Mouse (Mus musculus): ENCODE measurements around the gene Gm5622. TPM values are rescaled to one million over a fixed set of nuclear protein-coding genes. Genes with fewer than 3 reads are reported as not detected.
"Not testable (repeated sequence)": the region's sequence is repeated elsewhere in the genome, so short reads cannot be mapped to it uniquely, and the experiment has no call there.

Gene Gm5622
- polyA plus RNA-seq (2015; fragmentation: Nextera tagmentation; extraction: Ambion mirVana) = 0.09 and 0.13 TPM in 2 replicates

- H3K27me3 ChIP-seq = no peaks in the 10 kb centered on the region
- H3K4me3 ChIP-seq (replicated peaks) = no peak within 1 kb of the TSS
- ATAC-seq (ENCODE audit: insufficient read depth) = no peak
- H3K27ac ChIP-seq (replicated peaks) = no peak within 1 kb of the TSS
- H3K36me3 ChIP-seq (replicated peaks) = no peaks in the 10 kb centered on the region
- H3K9me3 ChIP-seq (replicated peaks) = no peaks in the 10 kb centered on the region
- WGBS (ENCODE audit: insufficient replicate concordance) = 71% methylated on average over 4 of the region's 4 CpGs
- no peak within 1 kb of the TSS for H3K4me2 ChIP-seq
- H3K4me1 ChIP-seq (replicated peaks) = no peaks in the 10 kb centered on the region
- H3K9ac ChIP-seq = no peak within 1 kb of the TSS
Measured at GRCm38 (mm10) chr14:51552490-51552889, at the start of gene Gm5622. Gm5622 (plus strand) TSS chr14:51552790.

- no peak for ATAC-seq (ENCODE audit: insufficient read depth)
- Histone ChIP-seq H3K9me3 (replicated peaks) (no peaks in the 10 kb centered on the region), H3K4me3 (replicated peaks) (no peak overlapping the region), H3K36me3 (replicated peaks) (no peaks in the 10 kb centered on the region), H3K4me1 (replicated peaks) (no peaks in the 10 kb centered on the region), H3K9ac (no peak overlapping the region), H3K27ac (replicated peaks) (no peak overlapping the region), H3K4me2 (no peak overlapping the region), H3K27me3 (no peaks in the 10 kb centered on the region)
- WGBS (ENCODE audit: insufficient replicate concordance) = 80% methylated on average over 8 of the region's 8 CpGs
Measured at GRCm38 (mm10) chr14:51507416-51507815, 45.2 kb upstream of the Gm5622 start.

GRCm38 (mm10) chr14:51573963-51574362 lies 21.4 kb downstream of the Gm5622 start, which contains the start of gene Gm17175:
Gm17175 (minus strand) TSS chr14:51574063.
- H3K9ac ChIP-seq; H3K4me3 ChIP-seq (replicated peaks); H3K9me3 ChIP-seq (replicated peaks); H3K27me3 ChIP-seq; ATAC-seq (ENCODE audit: insufficient read depth); H3K4me2 ChIP-seq; H3K27ac ChIP-seq (replicated peaks); H3K4me1 ChIP-seq (replicated peaks); H3K36me3 ChIP-seq (replicated peaks): not testable (repeated sequence)
- 59% methylated on average over 2 of the region's 2 CpGs for WGBS (ENCODE audit: insufficient replicate concordance)

- 55% methylated on average over 4 of the region's 4 CpGs for WGBS (ENCODE audit: insufficient replicate concordance)
Measured at GRCm38 (mm10) chr14:51592039-51592438, 39.4 kb downstream of the Gm5622 start, which contains the start of gene Gm17174. Gm17174 (minus strand) TSS chr14:51592139.

GRCm38 (mm10) chr14:51611210-51611609 lies 58.6 kb downstream of the Gm5622 start, which contains the start of gene Gm17078:
Gm17078 (minus strand) TSS chr14:51611310.
- no peaks in the 10 kb centered on the region for H3K36me3 ChIP-seq (replicated peaks)
- H3K27me3 ChIP-seq = no peaks in the 10 kb centered on the region
- H3K4me3 ChIP-seq (replicated peaks) = no peak within 1 kb of the TSS
- H3K9me3 ChIP-seq (replicated peaks) = no peaks in the 10 kb centered on the region
- H3K4me1 ChIP-seq (replicated peaks) = no peaks in the 10 kb centered on the region
- WGBS (ENCODE audit: insufficient replicate concordance) = 52% methylated on average over 1 of the region's 1 CpGs
- H3K9ac ChIP-seq = no peak within 1 kb of the TSS
- H3K4me2 ChIP-seq = no peak within 1 kb of the TSS
- H3K27ac ChIP-seq (replicated peaks) = no peak within 1 kb of the TSS
- ATAC-seq (ENCODE audit: insufficient read depth) = no peak

More at GRCm38 (mm10) chr14:51592039-51592438, 39.4 kb downstream of the Gm5622 start, which contains the start of gene Gm17174:
- not testable (repeated sequence) for ATAC-seq (ENCODE audit: insufficient read depth); H3K4me2 ChIP-seq; H3K27ac ChIP-seq (replicated peaks); H3K4me1 ChIP-seq (replicated peaks); H3K4me3 ChIP-seq (replicated peaks); H3K9ac ChIP-seq; H3K36me3 ChIP-seq (replicated peaks); H3K27me3 ChIP-seq; H3K9me3 ChIP-seq (replicated peaks)

GRCm38 (mm10) chr14:51632426-51632825 lies 79.8 kb downstream of the Gm5622 start:
- H3K4me1 ChIP-seq (replicated peaks); H3K4me2 ChIP-seq; H3K27me3 ChIP-seq; ATAC-seq (ENCODE audit: insufficient read depth); H3K27ac ChIP-seq (replicated peaks); H3K4me3 ChIP-seq (replicated peaks); H3K36me3 ChIP-seq (replicated peaks); H3K9me3 ChIP-seq (replicated peaks); H3K9ac ChIP-seq: not testable (repeated sequence)
- 68% methylated on average over 1 of the region's 1 CpGs for WGBS (ENCODE audit: insufficient replicate concordance)

- H3K9me3 ChIP-seq (replicated peaks); H3K4me3 ChIP-seq (replicated peaks); H3K27me3 ChIP-seq; H3K4me1 ChIP-seq (replicated peaks); H3K36me3 ChIP-seq (replicated peaks); H3K27ac ChIP-seq (replicated peaks); H3K9ac ChIP-seq; ATAC-seq (ENCODE audit: insufficient read depth); H3K4me2 ChIP-seq: not testable (repeated sequence)
- WGBS (ENCODE audit: insufficient replicate concordance) = 42% methylated on average over 1 of the region's 1 CpGs
Measured at GRCm38 (mm10) chr14:51635566-51635965, 83.0 kb downstream of the Gm5622 start, which contains the start of gene Gm4181. Gm4181 (minus strand) TSS chr14:51635666.

GRCm38 (mm10) chr14:51677269-51677668 lies 124.7 kb downstream of the Gm5622 start:
- no peak overlapping the region for H3K4me2 ChIP-seq
- no peaks in the 10 kb centered on the region for H3K4me1 ChIP-seq (replicated peaks)
- H3K27ac ChIP-seq (replicated peaks) = no peak overlapping the region
- H3K9ac ChIP-seq = no peak overlapping the region
- H3K9me3 ChIP-seq (replicated peaks) = no peaks in the 10 kb centered on the region
- no peak overlapping the region for H3K4me3 ChIP-seq (replicated peaks)
- no peaks in the 10 kb centered on the region for H3K27me3 ChIP-seq
- no peak for ATAC-seq (ENCODE audit: insufficient read depth)
- no peaks in the 10 kb centered on the region for H3K36me3 ChIP-seq (replicated peaks)
- 73% methylated on average over 5 of the region's 5 CpGs for WGBS (ENCODE audit: insufficient replicate concordance)

GRCm38 (mm10) chr14:51695368-51695767 lies 142.8 kb downstream of the Gm5622 start, which contains the start of gene Gm17079:
Gm17079 (minus strand) TSS chr14:51695468.
- not testable (repeated sequence) for H3K9me3 ChIP-seq (replicated peaks); H3K27me3 ChIP-seq; H3K4me2 ChIP-seq; H3K4me1 ChIP-seq (replicated peaks); H3K4me3 ChIP-seq (replicated peaks); H3K27ac ChIP-seq (replicated peaks); ATAC-seq (ENCODE audit: insufficient read depth); H3K36me3 ChIP-seq (replicated peaks); H3K9ac ChIP-seq
- 67% methylated on average over 1 of the region's 2 CpGs for WGBS (ENCODE audit: insufficient replicate concordance)

Other genes with a start within 250 kb of the Gm5622 start
- gene Gm7247, start 191.0 kb upstream of the Gm5622 start, polyA plus RNA-seq (2015; fragmentation: Nextera tagmentation; extraction: Ambion mirVana) = not detected in 2 replicates
- gene Vmn2r88, start 142.0 kb upstream of the Gm5622 start, polyA plus RNA-seq (2015; fragmentation: Nextera tagmentation; extraction: Ambion mirVana) = not detected in 2 replicates
- gene Vmn2r89, start 100.9 kb upstream of the Gm5622 start, polyA plus RNA-seq (2015; fragmentation: Nextera tagmentation; extraction: Ambion mirVana) = not detected in 2 replicates
- not detected in 2 replicates for gene Gm17175, start 21.3 kb downstream of the Gm5622 start, polyA plus RNA-seq (2015; fragmentation: Nextera tagmentation; extraction: Ambion mirVana)
- gene Gm17174, start 39.3 kb downstream of the Gm5622 start, polyA plus RNA-seq (2015; fragmentation: Nextera tagmentation; extraction: Ambion mirVana) = not detected in 2 replicates
- gene Gm17078, start 58.5 kb downstream of the Gm5622 start, polyA plus RNA-seq (2015; fragmentation: Nextera tagmentation; extraction: Ambion mirVana) = not detected in 2 replicates
- gene Gm4181, start 82.9 kb downstream of the Gm5622 start, polyA plus RNA-seq (2015; fragmentation: Nextera tagmentation; extraction: Ambion mirVana) = not detected in 2 replicates
- gene Gm17079, start 142.7 kb downstream of the Gm5622 start, polyA plus RNA-seq (2015; fragmentation: Nextera tagmentation; extraction: Ambion mirVana) = not detected in 2 replicates
- not detected in 2 replicates for gene Gm5800, start 164.4 kb downstream of the Gm5622 start, polyA plus RNA-seq (2015; fragmentation: Nextera tagmentation; extraction: Ambion mirVana)
- not detected in 2 replicates for gene Ang4, start 220.8 kb downstream of the Gm5622 start, polyA plus RNA-seq (2015; fragmentation: Nextera tagmentation; extraction: Ambion mirVana)
- gene AY358078, start 247.3 kb downstream of the Gm5622 start, polyA plus RNA-seq (2015; fragmentation: Nextera tagmentation; extraction: Ambion mirVana) = not detected in 2 replicates

Measured in liver, embryonic 15.5 days (tissue).